Mouse (Mus musculus) olfactory bulb, adult 2 months (tissue): ENCODE results near the gene Tspan5.

Source experiments
- CTCF ChIP-seq: fragments of 200-500 bp; IDR thresholded peaks from 2 replicates; pipeline ENCODE4 v1.5.1; 2012; ENCODE audit warnings: low read depth, mild to moderate bottlenecking, low read length, moderate library complexity; ENCODE audit not compliant: insufficient read depth
- POLR2A ChIP-seq: fragments of 200-500 bp; IDR thresholded peaks from 2 replicates; pipeline ENCODE4 v1.6.1; 2012; ENCODE audit warnings: mild to moderate bottlenecking, low read depth, low read length, moderate library complexity; ENCODE audit not compliant: insufficient read depth

DNA sequence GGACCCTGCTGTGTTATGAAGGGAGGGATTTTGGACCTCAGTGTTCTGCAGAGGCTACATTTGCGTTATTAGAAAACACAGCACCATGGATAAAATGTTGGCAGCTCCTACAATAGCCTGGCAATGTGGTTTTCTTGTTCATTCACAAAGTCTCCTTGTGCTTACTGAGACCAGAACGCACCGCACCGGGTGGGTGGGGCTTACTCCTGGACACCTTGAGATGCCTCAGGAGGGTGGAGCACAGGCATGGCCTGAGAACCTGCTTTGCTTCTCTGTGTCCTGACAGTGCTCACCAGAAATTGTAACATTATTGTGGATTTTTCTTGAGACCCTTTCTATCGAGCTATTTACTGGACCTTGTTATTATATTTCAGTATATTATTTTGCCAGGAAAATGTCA, 47.3 kb downstream of the Tspan5 start:
- no peak for TF ChIP-seq POLR2A
- no peak for TF ChIP-seq CTCF
